28 mouse cellular contexts compared by ENCODE assay signal in the genomic region with DNA sequence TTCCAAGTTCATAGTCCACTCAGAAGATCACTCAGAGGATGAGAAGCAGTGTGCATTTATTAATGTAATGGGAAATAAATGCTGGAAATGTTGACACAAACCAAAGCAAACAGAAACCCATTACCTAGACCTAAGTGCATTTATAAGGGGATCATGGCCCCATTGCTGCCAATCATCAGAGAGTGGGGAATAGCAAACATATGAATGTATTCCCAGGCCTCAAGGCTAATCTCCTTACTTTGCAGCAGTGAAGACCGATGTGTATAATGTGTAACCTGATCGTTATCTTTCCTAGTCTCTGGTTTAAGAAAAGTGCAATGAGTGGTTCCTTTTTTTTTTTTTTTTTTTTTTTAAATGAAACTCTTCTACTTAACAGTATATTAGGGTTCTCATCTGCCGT.
"Had no signal": no experiment of that assay in that cellular context is flagged by ENCODE, and none has a peak within 500 bp of the region (broad histone marks: within the 10 kb centered on the region; RNA-seq: fewer than 3 reads in every experiment).

No protein-coding gene starts in this region.

- H3K4me3 ChIP-seq: embryonic facial prominence, embryonic 10.5 days; embryonic facial prominence, embryonic 12.5 days; embryonic facial prominence, embryonic 13.5 days; embryonic facial prominence, embryonic 15.5 days; erythroblast, embryonic 14.5 days; forebrain, embryonic 10.5 days; forebrain, embryonic 12.5 days; forebrain, embryonic 13.5 days; forebrain, embryonic 15.5 days; gastrocnemius, adult 2 months had no signal

- H3K4me2 ChIP-seq: embryonic facial prominence, embryonic 12.5 days; embryonic facial prominence, embryonic 13.5 days; embryonic facial prominence, embryonic 15.5 days; forebrain, embryonic 12.5 days; forebrain, embryonic 13.5 days; forebrain, embryonic 15.5 days had no signal

- H3K9ac ChIP-seq: embryonic facial prominence, embryonic 12.5 days; embryonic facial prominence, embryonic 13.5 days; embryonic facial prominence, embryonic 15.5 days; forebrain, embryonic 12.5 days; forebrain, embryonic 13.5 days; forebrain, embryonic 15.5 days; forebrain, postnatal 0 days had no signal

- H3K36me3 ChIP-seq: embryonic facial prominence, embryonic 10.5 days; embryonic facial prominence, embryonic 12.5 days; embryonic facial prominence, embryonic 13.5 days; embryonic facial prominence, embryonic 15.5 days; forebrain, embryonic 10.5 days; forebrain, embryonic 12.5 days; forebrain, embryonic 15.5 days had no signal

- H3K27ac ChIP-seq: embryonic facial prominence, embryonic 10.5 days; embryonic facial prominence, embryonic 12.5 days; embryonic facial prominence, embryonic 13.5 days; embryonic facial prominence, embryonic 15.5 days; forebrain, embryonic 10.5 days; forebrain, embryonic 12.5 days; forebrain, embryonic 13.5 days; forebrain, embryonic 15.5 days; gastrocnemius, adult 2 months had no signal

- H3K9me3 ChIP-seq: embryonic facial prominence, embryonic 10.5 days; embryonic facial prominence, embryonic 12.5 days; embryonic facial prominence, embryonic 13.5 days; embryonic facial prominence, embryonic 15.5 days; forebrain, embryonic 10.5 days; forebrain, embryonic 12.5 days; forebrain, embryonic 13.5 days; forebrain, embryonic 15.5 days had no signal

- H3K4me1 ChIP-seq: embryonic facial prominence, embryonic 10.5 days; embryonic facial prominence, embryonic 12.5 days; embryonic facial prominence, embryonic 13.5 days; embryonic facial prominence, embryonic 15.5 days; forebrain, embryonic 10.5 days; forebrain, embryonic 12.5 days; forebrain, embryonic 13.5 days; forebrain, embryonic 15.5 days had no signal

- H3K27me3 ChIP-seq: embryonic facial prominence, embryonic 12.5 days; embryonic facial prominence, embryonic 13.5 days; embryonic facial prominence, embryonic 15.5 days; forebrain, embryonic 12.5 days; forebrain, embryonic 13.5 days; forebrain, embryonic 15.5 days had no signal

- ATAC-seq: forebrain, embryonic 13.5 days; forebrain, embryonic 14.5 days; forebrain, embryonic 15.5 days; forebrain, embryonic 16.5 days; forebrain, postnatal 0 days had no signal

- DNase-seq: cerebellum, adult 2 months; cerebellum, adult 8-10 months; cerebellum, adult 9-10 months; cerebellum, adult 9-11 months; cerebellum, postnatal 10 days; cerebellum, postnatal 14 days; cerebellum, postnatal 25 days; cerebellum, postnatal 36 days; embryo, embryonic 11 days; forebrain, postnatal 0 days; gastrocnemius, adult 2 months; gastrocnemius, postnatal 10 days; gastrocnemius, postnatal 14 days; gastrocnemius, postnatal 25 days; gastrocnemius, postnatal 36 days; heart, adult 11 months; heart, adult 18-20 months had no signal
